Mouse (Mus musculus): ENCODE measurements around the gene Tacc3.

GRCm38 (mm10) chr5:33675964-33676363 is 18.0 kb downstream of the Tacc3 start:
- TF ChIP-seq POLR2A (IDR thresholded peaks at IDR 0.05; ENCODE audit: insufficient read length, low read depth) (no peak), USF1 (IDR thresholded peaks at IDR 0.05; ENCODE audit: low read depth) (no peak), CEBPB (IDR thresholded peaks at IDR 0.05; ENCODE audit: insufficient read depth, poor library complexity, severe bottlenecking) (no peak), TCF3 (IDR thresholded peaks at IDR 0.05; ENCODE audit: insufficient read length, low read depth) (no peak), POLR2AphosphoS2 (IDR thresholded peaks at IDR 0.05; ENCODE audit: insufficient read length, low read depth) (no peak), MYOD1 (IDR thresholded peaks at IDR 0.05; ENCODE audit: control insufficient read depth in 1 of 3, insufficient read length in 2 of 3, low read depth in 2 of 3) (no peak), E2F4 (IDR thresholded peaks at IDR 0.05; ENCODE audit: insufficient read depth) (no peak), MAX (IDR thresholded peaks at IDR 0.05; ENCODE audit: low read depth) (no peak), REST (IDR thresholded peaks at IDR 0.05; ENCODE audit: insufficient read depth, insufficient read length) (no peak), TCF12 (IDR thresholded peaks at IDR 0.05; ENCODE audit: insufficient read depth, poor library complexity, severe bottlenecking) (no peak)
